Mouse (Mus musculus) spleen, postnatal 14 days (tissue): ENCODE results near the gene Psrc1.

Source experiments
- DNase-seq, 2 experiments: peaks; one replicate each; pipeline ENCODE4 v3.0.0; 2021 to 2022; ENCODE audit warnings: low spot score in 2 of 2

Gene Psrc1

GRCm38 (mm10) chr3:108423844-108424801, 40.5 kb downstream of the Psrc1 start:
- DNase-seq, result no peak

DNA sequence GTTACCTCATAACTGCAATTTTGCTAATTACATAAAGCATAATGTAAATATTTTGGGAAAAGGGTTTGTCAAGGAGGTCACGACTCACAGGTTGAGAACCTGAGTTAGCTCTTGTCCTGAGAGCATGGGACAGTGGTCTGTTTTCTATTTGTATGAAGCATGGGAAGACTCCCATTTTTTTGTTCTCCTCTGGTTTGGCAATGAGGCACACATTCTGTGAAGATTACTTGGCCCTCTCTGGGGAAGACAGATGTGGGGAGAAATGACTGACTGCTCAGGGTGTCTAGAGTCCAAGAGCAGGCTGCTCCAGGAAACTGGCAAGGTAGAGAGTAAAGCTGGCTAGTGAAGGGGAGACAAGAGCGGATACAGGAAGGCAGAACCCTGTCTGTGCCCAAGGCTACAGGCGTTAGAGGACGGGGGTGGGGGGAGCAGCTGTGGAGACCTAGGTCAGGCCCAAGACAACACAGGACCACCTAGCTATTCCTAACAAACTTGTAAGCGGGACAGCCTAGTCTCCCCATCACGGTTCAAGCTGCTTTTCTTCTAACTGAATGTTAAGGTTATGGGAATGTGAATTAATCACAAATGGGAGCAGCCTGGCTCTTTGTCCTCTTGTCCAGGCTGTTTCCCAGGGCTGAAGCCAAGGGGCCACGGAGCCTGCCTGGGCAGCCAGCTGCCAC, 41.4 kb downstream of the Psrc1 start:
- DNase-seq, result no peak

DNA sequence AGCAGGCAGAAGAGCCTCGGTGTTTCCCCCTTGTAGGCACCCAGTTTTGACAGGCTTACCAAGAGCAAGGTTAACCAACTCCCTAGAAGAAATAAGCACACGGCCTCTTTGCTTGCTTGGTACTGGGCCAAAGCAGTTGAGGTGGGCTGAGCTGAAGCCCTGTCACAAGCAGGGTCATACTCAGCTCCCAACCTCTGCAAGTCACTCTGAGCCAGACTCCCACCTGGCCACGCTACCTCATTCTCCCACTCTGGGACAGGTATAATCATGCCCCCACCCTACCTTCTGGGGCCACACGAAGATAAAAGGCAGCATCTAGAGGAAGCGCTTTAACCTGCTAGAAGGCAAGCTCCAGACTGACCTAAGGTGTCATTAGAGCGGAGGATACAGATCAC, 42.0 kb downstream of the Psrc1 start:
- DNase-seq, result no peak

DNA sequence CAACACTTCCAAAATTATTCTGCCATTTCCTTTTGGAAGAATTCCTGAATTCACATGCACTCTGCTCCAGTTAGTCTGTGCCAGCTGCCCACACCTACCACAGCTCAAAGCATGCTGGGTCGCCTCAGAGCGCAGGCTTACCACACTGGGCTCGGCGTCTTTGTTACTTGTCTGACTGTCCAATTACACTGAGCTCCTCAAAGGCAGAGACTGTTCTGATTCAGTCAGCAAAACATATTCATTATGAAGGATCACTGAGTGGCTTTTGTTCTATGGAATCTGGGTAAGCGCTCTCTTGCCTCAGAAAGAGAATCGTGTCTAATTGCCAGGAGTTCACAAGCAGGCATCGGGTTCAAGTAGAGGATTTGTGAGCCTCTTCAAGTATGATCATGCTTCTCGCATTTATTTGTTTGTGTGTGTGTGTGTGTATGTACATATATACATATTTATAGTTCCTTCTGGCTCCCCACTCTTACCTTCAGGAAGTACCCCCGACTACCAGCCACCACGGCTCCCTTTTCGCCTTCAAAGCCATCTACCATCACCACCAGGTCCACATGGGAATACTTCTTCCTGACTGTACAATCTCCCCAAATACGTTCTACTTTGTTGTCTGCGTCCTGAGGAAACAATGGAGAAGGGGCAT, 49.0 kb downstream of the Psrc1 start:
- no peak for DNase-seq

DNA sequence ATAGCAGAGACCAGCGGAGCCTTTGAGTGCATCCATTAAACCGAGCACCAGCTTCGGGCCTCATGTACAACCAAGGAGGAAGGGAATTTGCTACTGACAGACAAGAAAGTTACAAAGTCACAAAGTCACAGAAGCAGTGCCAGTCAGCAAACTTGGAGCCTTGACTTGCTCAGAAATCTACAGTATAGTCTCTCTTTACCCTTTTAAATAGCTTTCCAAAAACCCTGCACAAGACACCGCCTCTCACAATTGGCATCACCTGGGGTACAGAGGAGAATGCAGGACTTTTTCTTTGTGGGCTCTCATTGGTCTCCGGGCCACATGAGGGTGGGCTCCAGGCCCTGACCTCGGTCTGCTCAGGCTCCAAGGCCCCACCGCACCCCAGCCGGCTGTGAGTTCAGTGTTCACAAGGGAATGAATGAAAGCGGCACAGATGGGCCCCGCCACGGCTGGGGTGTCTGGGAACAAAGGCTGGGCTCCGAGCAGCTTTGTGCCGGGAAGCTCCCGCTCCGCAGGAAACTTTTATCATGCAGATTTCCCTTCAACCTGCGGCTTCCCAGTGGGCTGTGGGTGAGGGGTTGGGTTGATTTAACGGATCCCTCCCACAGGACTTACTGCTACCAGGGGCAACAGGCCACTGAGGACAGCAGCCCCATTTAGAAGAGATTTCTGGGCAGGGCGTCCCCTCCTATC, 49.7 kb downstream of the Psrc1 start:
- no peak for DNase-seq

DNA sequence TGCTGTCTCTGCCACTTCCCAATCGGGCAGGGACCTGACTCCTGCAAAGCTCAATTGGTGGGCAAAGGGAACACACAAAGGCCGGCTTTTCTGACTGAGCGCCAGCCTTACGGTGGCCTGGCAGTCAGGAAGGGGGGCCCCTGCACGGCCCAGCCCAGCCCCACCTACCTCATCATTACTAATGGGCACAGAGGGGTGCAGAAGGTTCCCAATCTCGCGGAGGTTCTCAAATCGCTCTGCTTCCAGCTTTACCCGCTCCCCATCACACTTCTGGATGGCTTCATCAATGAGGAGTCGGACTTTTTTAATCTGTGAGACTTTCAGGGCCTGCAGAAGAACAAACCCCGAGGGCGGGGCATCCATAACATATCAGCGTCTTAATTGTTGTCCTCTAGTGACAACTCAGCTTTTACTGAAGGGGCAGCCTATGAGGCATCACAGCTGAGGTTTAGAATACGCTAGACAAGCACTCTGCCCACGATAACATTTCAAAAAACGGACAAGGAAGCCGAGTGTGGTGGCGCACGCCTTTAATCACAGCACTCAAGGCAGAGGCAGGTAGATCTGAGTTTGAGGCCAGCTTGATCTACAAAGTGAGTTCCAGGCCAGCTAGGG, 50.3 kb downstream of the Psrc1 start:
- no peak for DNase-seq

- DNase-seq, result no peak
Observed at GRCm38 (mm10) chr3:108435701-108436379, 52.2 kb downstream of the Psrc1 start.

DNA sequence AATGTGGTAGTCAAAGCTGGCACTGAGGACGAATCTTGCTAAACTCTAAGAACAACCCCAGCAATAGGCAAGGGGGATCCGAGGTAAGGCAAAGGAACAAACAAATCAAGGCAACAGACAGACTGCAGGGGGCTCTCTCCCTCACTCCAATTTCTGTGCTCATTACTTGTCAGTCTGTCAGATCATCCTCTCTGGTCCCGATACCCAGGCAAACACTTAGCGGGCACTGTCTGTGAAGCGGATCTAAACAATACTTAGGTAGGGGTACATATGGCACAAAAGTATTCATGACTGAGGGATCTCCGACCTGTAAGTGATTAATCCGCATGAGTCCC, 52.7 kb downstream of the Psrc1 start:
- no peak for DNase-seq
